Mouse (Mus musculus) bone marrow macrophage, adult 2 months (primary cell): ENCODE data around the gene Mzt1.

Experiments used
- CTCF ChIP-seq: IDR thresholded peaks from 2 replicates; pipeline ENCODE4 v1.5.1; 2012; ENCODE audit warnings: low read depth, mild to moderate bottlenecking, low read length, moderate library complexity
- POLR2A ChIP-seq: IDR thresholded peaks from 2 replicates; pipeline ENCODE4 v1.6.1; 2012; ENCODE audit warnings: mild to moderate bottlenecking, low read depth, low read length, borderline replicate concordance

GRCm38 (mm10) chr14:99031337-99031873 is 14.5 kb downstream of the Mzt1 start:
- TF ChIP-seq CTCF: no peak
- no peak for TF ChIP-seq POLR2A
